Mouse (Mus musculus): Measurements from ENCODE around the gene Tnnt3.

DNA sequence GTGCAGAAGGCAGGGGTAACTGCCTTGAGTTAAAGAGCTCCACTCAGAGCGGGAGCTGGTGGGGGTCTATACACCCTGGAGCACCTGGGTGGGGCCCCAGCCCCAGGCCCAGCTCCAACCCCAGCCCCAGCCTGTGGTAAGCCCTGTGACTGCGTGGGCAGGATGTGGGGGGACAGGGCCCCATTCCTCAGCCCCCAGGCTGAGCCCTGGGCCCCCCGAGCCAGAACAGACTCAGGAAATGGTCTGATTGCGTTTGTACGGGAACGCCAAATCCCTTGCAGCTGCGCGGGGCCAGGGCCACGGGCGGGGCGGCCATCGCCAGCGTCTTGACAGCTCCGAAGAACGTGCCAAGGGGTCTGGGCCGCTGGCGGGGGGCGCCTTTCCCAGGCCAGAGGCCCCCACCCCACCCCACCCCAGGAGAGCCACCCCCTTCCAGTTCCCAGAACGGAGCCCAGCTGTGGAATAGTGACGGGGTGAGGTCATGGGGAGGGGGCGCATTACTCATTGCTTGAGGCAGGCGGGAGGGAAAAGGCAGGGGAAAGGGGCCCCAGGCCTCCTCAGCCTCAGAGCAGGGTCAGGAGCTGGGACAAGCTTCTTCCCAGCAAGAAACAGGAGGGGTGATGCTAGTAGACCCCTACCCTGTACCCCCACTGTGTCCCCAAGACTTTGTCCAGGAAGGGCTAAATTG is 16.9 kb upstream of the Tnnt3 start:
- TF ChIP-seq CTCF (conservative IDR thresholded peaks at IDR 0.05; ENCODE audit: low read length) = no peak
- TF ChIP-seq NANOG (IDR thresholded peaks at IDR 0.05; ENCODE audit: borderline replicate concordance, low read length) = no peak
